Mouse (Mus musculus) hindbrain, embryonic 10.5 days (tissue): ENCODE results near the gene Ccr3. TPM values are rescaled to one million over a fixed set of nuclear protein-coding genes. Genes with fewer than 3 reads are reported as not detected.
"Not testable (repeated sequence)": the region's sequence is repeated elsewhere in the genome, so short reads cannot be mapped to it uniquely, and the experiment has no call there.

Experiments used
- DNase-seq: peaks from one replicate; pipeline ENCODE4 v3.0.0-alpha.2; 2017; ENCODE audit warnings: low spot score
- H3K27ac ChIP-seq: fragments of 300-500 bp; sonication (generic); 2 replicates; pipeline ENCODE4 v1.5.1; 2016; ENCODE audit warnings: mild to moderate bottlenecking, moderate library complexity
- H3K27me3 ChIP-seq: fragments of 300-500 bp; sonication (generic); 2 replicates; pipeline ENCODE4 v1.6.1; 2016; ENCODE audit warnings: mild to moderate bottlenecking; ENCODE audit not compliant: poor library complexity, insufficient read depth, severe bottlenecking
- H3K36me3 ChIP-seq: fragments of 300-500 bp; sonication (generic); 2 replicates; pipeline ENCODE4 v1.6.1; 2016; ENCODE audit warnings: mild to moderate bottlenecking, moderate library complexity
- H3K4me1 ChIP-seq: fragments of 300-500 bp; sonication (generic); replicated peaks from 2 replicates; pipeline ENCODE4 v1.6.1; 2016; ENCODE audit warnings: mild to moderate bottlenecking
- H3K4me3 ChIP-seq: fragments of 300-500 bp; sonication (generic); 2 replicates; pipeline ENCODE4 v1.5.1; 2016; ENCODE audit warnings: mild to moderate bottlenecking, moderate library complexity
- H3K9me3 ChIP-seq: fragments of 300-500 bp; sonication (generic); 2 replicates; pipeline ENCODE4 v1.6.1; 2016; ENCODE audit warnings: mild to moderate bottlenecking, moderate library complexity
- WGBS: fragments of 180-500 bp; shearing (Covaris S2); methylation state at CpG from one replicate; pipeline ENCODE4 v1.1.7; 2016; 5-methylcytosine and 5-hydroxymethylcytosine counted together
- polyA plus RNA-seq: library from polyadenylated mRNA; unstranded; fragments of >200 nt; fragmentation: Nextera tagmentation; extraction: Ambion mirVana; gene quantifications from 2 replicates; pipeline ENCODE4 v1.2.1, GENCODE M21; 2016

Ccr3 gene
- polyA plus RNA-seq = not detected in 2 replicates

DNA sequence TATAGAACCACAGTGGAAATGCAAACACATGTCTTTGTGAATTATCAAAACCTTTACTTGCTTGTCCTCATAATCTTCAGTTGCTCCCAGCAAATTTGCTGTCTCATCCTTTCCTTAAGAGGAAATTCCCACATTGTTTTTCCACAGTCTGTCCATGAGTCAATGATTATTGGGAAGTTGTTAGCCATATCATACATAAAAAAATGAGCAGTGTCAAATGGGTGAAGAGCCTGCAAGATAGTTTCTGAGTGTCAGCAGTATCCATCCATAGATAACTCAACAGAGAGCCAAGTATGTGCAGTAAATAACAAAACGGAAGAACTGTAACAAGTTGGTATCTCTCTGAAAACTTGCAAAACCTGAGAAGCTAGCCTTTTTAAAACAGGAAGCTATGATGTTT, at the start of gene Ccr3:
Ccr3 (plus strand) TSS at position 301 of the 400 bp plus-strand sequence.
- H3K36me3 ChIP-seq = no peaks in the 10 kb centered on the region
- H3K27ac ChIP-seq = no peak within 1 kb of the TSS
- no peaks in the 10 kb centered on the region for H3K27me3 ChIP-seq
- DNase-seq = no peak
- no peak within 1 kb of the TSS for H3K4me3 ChIP-seq
- no peaks in the 10 kb centered on the region for H3K4me1 ChIP-seq
- WGBS = 86% methylated on average over 1 of the region's 1 CpGs
- H3K9me3 ChIP-seq = no peaks in the 10 kb centered on the region

- Histone ChIP-seq H3K9me3 (no peaks in the 10 kb centered on the region), H3K27ac (no peak overlapping the region), H3K4me3 (no peak overlapping the region), H3K27me3 (no peaks in the 10 kb centered on the region), H3K36me3 (no peaks in the 10 kb centered on the region), H3K4me1 (no peaks in the 10 kb centered on the region)
- no peak for DNase-seq
- 83% methylated on average over 2 of the region's 2 CpGs for WGBS
Observed at GRCm38 (mm10) chr9:123975630-123976029, 46.1 kb upstream of the Ccr3 start.

- no peak for DNase-seq
- Histone ChIP-seq H3K9me3 (no peaks in the 10 kb centered on the region), H3K4me1 (no peaks in the 10 kb centered on the region), H3K27ac (no peak overlapping the region), H3K4me3 (no peak overlapping the region), H3K36me3 (no peaks in the 10 kb centered on the region), H3K27me3 (no peaks in the 10 kb centered on the region)
- 83% methylated on average over 9 of the region's 9 CpGs for WGBS
Observed at GRCm38 (mm10) chr9:123976876-123977663, 44.7 kb upstream of the Ccr3 start.

- H3K36me3 ChIP-seq = no peaks in the 10 kb centered on the region
- H3K27ac ChIP-seq = no peak within 1 kb of the TSS
- DNase-seq = no peak
- no peaks in the 10 kb centered on the region for H3K4me1 ChIP-seq
- H3K27me3 ChIP-seq = no peaks in the 10 kb centered on the region
- H3K4me3 ChIP-seq = no peak within 1 kb of the TSS
- 72% methylated on average over 1 of the region's 1 CpGs for WGBS
- no peaks in the 10 kb centered on the region for H3K9me3 ChIP-seq
Observed at GRCm38 (mm10) chr9:123978308-123978707, 43.5 kb upstream of the Ccr3 start, which contains the start of gene Ccr1l1. TSS of gene Ccr1l1 (minus strand) at chr9:123978408.

- H3K4me3 ChIP-seq, H3K27ac ChIP-seq, H3K4me1 ChIP-seq, H3K9me3 ChIP-seq, H3K27me3 ChIP-seq, DNase-seq, H3K36me3 ChIP-seq: not testable (repeated sequence)
- no CpG with 5 or more reads among the region's 3 CpGs for WGBS
Observed at GRCm38 (mm10) chr9:123980858-123981475, 40.8 kb upstream of the Ccr3 start.

- H3K36me3 ChIP-seq = no peaks in the 10 kb centered on the region
- no peaks in the 10 kb centered on the region for H3K9me3 ChIP-seq
- no peak for DNase-seq
- H3K27me3 ChIP-seq = no peaks in the 10 kb centered on the region
- no peak overlapping the region for H3K27ac ChIP-seq
- no peaks in the 10 kb centered on the region for H3K4me1 ChIP-seq
- 74% methylated on average over 4 of the region's 4 CpGs for WGBS
- H3K4me3 ChIP-seq = no peak overlapping the region
Observed at GRCm38 (mm10) chr9:123981909-123982308, 39.9 kb upstream of the Ccr3 start.

- H3K27me3 ChIP-seq = no peaks in the 10 kb centered on the region
- DNase-seq = no peak
- no peak overlapping the region for H3K27ac ChIP-seq
- no peaks in the 10 kb centered on the region for H3K4me1 ChIP-seq
- H3K9me3 ChIP-seq = no peaks in the 10 kb centered on the region
- WGBS = 85% methylated on average over 1 of the region's 1 CpGs
- H3K36me3 ChIP-seq = no peaks in the 10 kb centered on the region
- H3K4me3 ChIP-seq = no peak overlapping the region
Observed at GRCm38 (mm10) chr9:123982720-123983119, 39.1 kb upstream of the Ccr3 start.

DNA sequence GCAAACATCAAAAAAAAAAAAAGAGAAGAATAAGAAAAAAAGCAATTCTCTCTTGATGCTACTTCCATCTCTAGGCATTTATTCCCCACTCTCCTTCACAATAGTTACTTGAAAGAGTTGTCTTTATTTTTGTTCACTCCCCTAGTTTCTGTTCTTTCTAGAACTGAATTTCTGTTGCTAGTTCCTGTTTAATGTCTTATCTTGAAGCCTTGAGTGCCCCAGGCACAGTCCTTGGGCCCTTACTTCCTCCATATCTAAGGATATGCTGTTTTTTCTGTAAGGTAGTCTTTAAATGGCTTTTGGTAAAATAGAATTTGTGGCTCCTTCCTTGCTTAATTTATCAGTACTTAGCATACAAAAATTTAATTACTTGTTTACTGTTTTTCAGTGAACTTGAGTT, 36.8 kb upstream of the Ccr3 start:
- Histone ChIP-seq H3K27me3 (no peaks in the 10 kb centered on the region), H3K36me3 (no peaks in the 10 kb centered on the region), H3K27ac (no peak overlapping the region), H3K4me3 (no peak overlapping the region), H3K4me1 (no peaks in the 10 kb centered on the region), H3K9me3 (no peaks in the 10 kb centered on the region)
- no peak for DNase-seq

DNA sequence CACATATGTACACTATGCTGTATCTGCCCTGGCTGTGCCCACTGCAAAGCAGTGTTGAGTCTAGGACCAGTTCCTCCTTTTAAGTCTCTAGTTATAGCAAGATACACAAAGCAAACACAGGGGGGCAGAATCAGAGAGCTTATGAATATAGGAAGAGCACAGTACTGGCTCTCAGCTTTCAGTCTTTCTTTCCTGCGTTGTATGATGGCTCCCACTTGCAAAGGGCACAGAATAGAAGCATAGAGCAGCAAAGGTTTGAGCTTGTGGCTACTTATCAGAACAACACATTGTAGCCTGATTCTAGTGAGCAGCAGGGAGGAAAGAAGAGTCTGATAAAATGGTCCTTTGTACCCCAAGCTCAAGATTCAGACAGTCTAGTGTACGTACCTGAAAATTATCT, 35.6 kb upstream of the Ccr3 start:
- no peak overlapping the region for H3K27ac ChIP-seq
- 89% methylated on average over 2 of the region's 2 CpGs for WGBS
- H3K4me1 ChIP-seq = no peaks in the 10 kb centered on the region
- no peaks in the 10 kb centered on the region for H3K27me3 ChIP-seq
- DNase-seq = no peak
- H3K9me3 ChIP-seq = no peaks in the 10 kb centered on the region
- H3K4me3 ChIP-seq = no peak overlapping the region
- no peaks in the 10 kb centered on the region for H3K36me3 ChIP-seq

DNA sequence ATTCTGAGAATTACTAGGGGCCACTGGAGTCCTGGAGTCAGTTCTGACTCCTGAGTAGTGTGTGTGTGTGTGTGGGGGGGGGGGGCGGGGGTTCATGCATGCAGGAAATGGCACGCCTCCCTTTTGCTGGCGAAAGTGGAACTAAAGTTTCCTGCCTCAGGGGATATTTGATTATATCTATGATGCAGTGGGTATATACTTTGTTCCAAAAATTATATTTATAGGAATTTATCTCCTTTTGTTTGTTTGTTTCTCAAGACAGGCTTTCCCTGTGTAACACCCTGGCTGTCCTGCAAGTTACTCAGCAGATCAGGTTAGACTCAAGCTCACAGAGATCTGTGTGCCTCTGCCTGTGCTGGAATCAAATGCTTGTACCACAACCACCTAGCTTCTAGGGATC, 32.1 kb upstream of the Ccr3 start:
- Histone ChIP-seq H3K27ac (no peak overlapping the region), H3K27me3 (no peaks in the 10 kb centered on the region), H3K36me3 (no peaks in the 10 kb centered on the region), H3K4me3 (no peak overlapping the region), H3K9me3 (no peaks in the 10 kb centered on the region), H3K4me1 (no peaks in the 10 kb centered on the region)
- DNase-seq = no peak
- WGBS = 88% methylated on average over 3 of the region's 3 CpGs

DNA sequence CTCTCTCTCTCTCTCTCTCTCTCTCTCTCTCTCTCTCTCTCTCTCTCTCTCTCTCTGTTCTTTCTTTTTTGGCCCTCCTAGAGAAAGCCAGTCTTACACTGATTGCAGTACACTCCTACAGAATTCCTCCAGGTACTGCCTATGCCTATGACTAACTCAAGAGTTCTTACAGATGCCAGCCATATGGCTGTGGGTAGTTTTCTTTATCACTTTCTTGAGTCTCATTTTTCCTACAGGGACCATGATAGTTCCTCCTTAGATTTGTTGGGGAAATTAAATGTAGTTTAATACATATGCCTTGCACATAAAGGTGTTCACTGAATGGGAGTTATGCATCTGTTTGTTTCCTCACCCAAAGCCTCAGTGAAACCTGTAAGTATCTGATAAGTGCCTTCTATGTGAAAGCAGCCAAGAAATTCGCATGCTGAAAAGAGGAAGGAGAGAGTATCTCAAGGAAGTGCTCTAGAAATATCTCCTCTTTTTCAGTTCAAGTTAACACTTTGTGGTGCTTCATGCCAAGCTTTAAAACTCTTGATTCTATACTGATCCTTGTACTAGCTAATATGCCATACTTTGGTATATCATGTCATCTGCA, 30.4 kb upstream of the Ccr3 start:
- H3K4me1 ChIP-seq = no peaks in the 10 kb centered on the region
- DNase-seq = no peak
- no peaks in the 10 kb centered on the region for H3K36me3 ChIP-seq
- H3K4me3 ChIP-seq = no peak overlapping the region
- no peak overlapping the region for H3K27ac ChIP-seq
- WGBS = 59% methylated on average over 1 of the region's 1 CpGs
- H3K9me3 ChIP-seq = no peaks in the 10 kb centered on the region
- no peaks in the 10 kb centered on the region for H3K27me3 ChIP-seq

GRCm38 (mm10) chr9:123997719-123998118, 24.1 kb upstream of the Ccr3 start:
- DNase-seq = no peak
- Histone ChIP-seq H3K27ac (no peak overlapping the region), H3K4me3 (no peak overlapping the region), H3K4me1 (no peaks in the 10 kb centered on the region), H3K9me3 (no peaks in the 10 kb centered on the region), H3K27me3 (no peaks in the 10 kb centered on the region), H3K36me3 (no peaks in the 10 kb centered on the region)
- 86% methylated on average over 3 of the region's 3 CpGs for WGBS

- 90% methylated on average over 2 of the region's 2 CpGs for WGBS
- no peak for DNase-seq
- H3K36me3 ChIP-seq = no peaks in the 10 kb centered on the region
Observed at GRCm38 (mm10) chr9:123999784-124000183, 22.0 kb upstream of the Ccr3 start.

More at GRCm38 (mm10) chr9:123999784-124000183, 22.0 kb upstream of the Ccr3 start:
- Histone ChIP-seq H3K4me3 (no peak overlapping the region), H3K9me3 (no peaks in the 10 kb centered on the region), H3K4me1 (no peaks in the 10 kb centered on the region), H3K27ac (no peak overlapping the region), H3K27me3 (no peaks in the 10 kb centered on the region)
